In the genomic region with DNA sequence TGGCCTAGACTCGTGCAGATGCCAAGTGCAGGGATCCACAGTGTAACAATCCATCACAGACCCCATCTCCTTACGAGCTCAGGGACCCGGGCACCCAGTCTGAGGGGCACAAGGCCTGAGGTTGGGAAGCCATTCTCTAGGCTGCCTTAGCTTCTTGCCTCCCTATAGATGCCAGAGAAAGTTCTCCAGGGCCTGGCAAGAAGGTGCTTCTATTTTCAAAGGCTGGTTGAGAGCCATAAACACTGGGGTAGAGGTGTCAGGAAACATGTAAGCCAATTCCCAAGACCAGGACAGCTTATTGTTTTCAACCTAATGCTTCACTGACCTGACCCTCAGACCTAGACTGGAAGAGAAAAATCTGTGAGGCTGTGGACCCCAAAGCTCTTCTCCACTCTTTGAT, we compare ENCODE assay signal across 39 mouse cellular contexts. TPM values are rescaled to one million over a fixed set of nuclear protein-coding genes. Genes with fewer than 3 reads are reported as not detected.
"Had no signal": no experiment of that assay in that cellular context is flagged by ENCODE, and none has a peak within 500 bp of the region (broad histone marks: within the 10 kb centered on the region; RNA-seq: fewer than 3 reads in every experiment).

No protein-coding gene starts in this region.

- H3K27me3 ChIP-seq: liver, embryonic 12.5 days; liver, embryonic 13.5 days; liver, embryonic 15.5 days; lung, embryonic 15.5 days; midbrain, embryonic 12.5 days; midbrain, embryonic 13.5 days; midbrain, embryonic 15.5 days; neural tube, embryonic 12.5 days had no signal

- H3K4me3 ChIP-seq: limb, embryonic 10.5 days; limb, embryonic 12.5 days; limb, embryonic 13.5 days; limb, embryonic 15.5 days; liver, embryonic 12.5 days; liver, embryonic 13.5 days; liver, embryonic 15.5 days; lung, embryonic 15.5 days; megakaryocyte, embryonic 14.5 days; midbrain, embryonic 10.5 days; midbrain, embryonic 12.5 days; midbrain, embryonic 13.5 days; midbrain, embryonic 15.5 days; myocyte; neural tube, embryonic 12.5 days had no signal

- H3K9ac ChIP-seq: limb, embryonic 12.5 days; limb, embryonic 13.5 days; limb, embryonic 15.5 days; liver, embryonic 12.5 days; liver, embryonic 13.5 days; liver, embryonic 14.5 days; liver, embryonic 15.5 days; liver, postnatal 0 days; lung, embryonic 14.5 days; lung, embryonic 15.5 days; midbrain, embryonic 12.5 days; midbrain, embryonic 13.5 days; midbrain, embryonic 15.5 days; neural tube, embryonic 12.5 days had no signal

- DNase-seq: left cerebral cortex, postnatal 4 days; liver; liver, embryonic 13.5 days; liver, postnatal 0 days; lung, adult 18-20 months; lung, adult 2 months; lung, embryonic 14.5 days; lung, postnatal 10 days; lung, postnatal 14 days; lung, postnatal 36 days; lung, postnatal 4 days; midbrain, embryonic 14.5 days had no signal

- H3K4me1 ChIP-seq: liver, embryonic 12.5 days; liver, embryonic 13.5 days; liver, embryonic 15.5 days; neural tube, embryonic 12.5 days had no signal

- H3K27ac ChIP-seq: limb, embryonic 10.5 days; limb, embryonic 12.5 days; limb, embryonic 13.5 days; limb, embryonic 15.5 days; liver, embryonic 12.5 days; liver, embryonic 13.5 days; liver, embryonic 14.5 days; liver, embryonic 15.5 days; lung, embryonic 15.5 days; macrophage; midbrain, embryonic 10.5 days; midbrain, embryonic 12.5 days; midbrain, embryonic 13.5 days; midbrain, embryonic 15.5 days; neural tube, embryonic 12.5 days had no signal

- H3K4me2 ChIP-seq: limb, embryonic 12.5 days; limb, embryonic 13.5 days; limb, embryonic 15.5 days; liver, embryonic 11.5 days; liver, embryonic 12.5 days; liver, embryonic 13.5 days; liver, embryonic 15.5 days; lung, embryonic 14.5 days; lung, embryonic 15.5 days; midbrain, embryonic 11.5 days; midbrain, embryonic 12.5 days; midbrain, embryonic 13.5 days; midbrain, embryonic 15.5 days; neural tube, embryonic 12.5 days had no signal

- ATAC-seq: liver, embryonic 12.5 days; liver, postnatal 0 days; lung, postnatal 0 days; midbrain, embryonic 13.5 days; midbrain, embryonic 15.5 days; midbrain, embryonic 16.5 days had no signal

- H3K9me3 ChIP-seq: limb, embryonic 10.5 days; limb, embryonic 12.5 days; limb, embryonic 13.5 days; limb, embryonic 15.5 days; liver, embryonic 12.5 days; liver, embryonic 13.5 days; liver, embryonic 15.5 days; lung, embryonic 15.5 days; midbrain, embryonic 10.5 days; midbrain, embryonic 12.5 days; midbrain, embryonic 13.5 days; midbrain, embryonic 15.5 days; neural tube, embryonic 12.5 days had no signal

- H3K36me3 ChIP-seq: limb, embryonic 10.5 days; limb, embryonic 12.5 days; limb, embryonic 13.5 days; limb, embryonic 15.5 days; liver, embryonic 12.5 days; liver, embryonic 13.5 days; liver, embryonic 15.5 days; lung, embryonic 15.5 days; midbrain, embryonic 10.5 days; midbrain, embryonic 12.5 days; midbrain, embryonic 13.5 days; midbrain, embryonic 15.5 days; neural tube, embryonic 12.5 days had no signal

RNA-seq across cellular contexts. Expression of gene Kcnj5, which starts 28.2 kb away (rescaled TPM):
- polyA plus RNA-seq: myocyte had no signal

RNA-seq across cellular contexts. Expression of gene Kcnj1, which starts 56.3 kb away (rescaled TPM):
- polyA plus RNA-seq: limb, embryonic 10.5 days; limb, embryonic 11.5 days; limb, embryonic 12.5 days; limb, embryonic 13.5 days; limb, embryonic 14.5 days; limb, embryonic 15.5 days; liver, adult 2 months; liver, embryonic 11.5 days; liver, embryonic 12.5 days; liver, embryonic 13.5 days; liver, embryonic 14.5 days; liver, embryonic 15.5 days; liver, embryonic 16.5 days; liver, postnatal 0 days; lung, adult 2 months; lung, embryonic 14.5 days; lung, embryonic 15.5 days; lung, embryonic 16.5 days; lung, postnatal 0 days; macrophage; midbrain, embryonic 10.5 days; midbrain, embryonic 11.5 days; midbrain, embryonic 12.5 days; midbrain, embryonic 13.5 days; midbrain, embryonic 14.5 days; midbrain, embryonic 15.5 days; midbrain, embryonic 16.5 days; midbrain, postnatal 0 days; myocyte; neural tube, embryonic 11.5 days; neural tube, embryonic 12.5 days had no signal
